Mouse (Mus musculus) stomach, embryonic 14.5 days (tissue): ENCODE results near the gene Klhl40. TPM values are rescaled to one million over a fixed set of nuclear protein-coding genes. Genes with fewer than 3 reads are reported as not detected.

Source experiments
- ATAC-seq: fragments of 200-750 bp; cut with Nextera tagmentation; 2 replicates; pipeline ENCODE4 v1.8.0; 2017; ENCODE audit warnings: low read depth, moderate TSS enrichment; ENCODE audit not compliant: insufficient number of reproducible peaks, insufficient read depth, low FRiP score
- H3K27ac ChIP-seq: fragments of 300-500 bp; sonication (generic); 2 replicates; pipeline ENCODE4 v1.5.1; 2014; ENCODE audit warnings: mild to moderate bottlenecking, low read length, moderate library complexity, mixed read lengths
- H3K27me3 ChIP-seq: fragments of 300-500 bp; sonication (generic); 2 replicates; pipeline ENCODE4 v1.6.1; 2014; ENCODE audit warnings: low read length, control low read depth, mixed read lengths; ENCODE audit not compliant: control insufficient read depth, insufficient read depth
- H3K36me3 ChIP-seq: fragments of 300-500 bp; sonication (generic); 2 replicates; pipeline ENCODE4 v1.6.1; 2014; ENCODE audit warnings: mild to moderate bottlenecking, control low read depth, low read length, moderate library complexity, mixed read lengths; ENCODE audit not compliant: control insufficient read depth, insufficient read depth
- H3K4me1 ChIP-seq: fragments of 300-500 bp; sonication (generic); 2 replicates; pipeline ENCODE4 v1.6.1; 2014; ENCODE audit warnings: low read length, control low read depth, mixed read lengths; ENCODE audit not compliant: control insufficient read depth, insufficient read depth
- H3K4me2 ChIP-seq: fragments of 300-500 bp; sonication (generic); replicated peaks from 2 replicates; pipeline ENCODE4 v1.6.1; 2014; ENCODE audit warnings: low read depth, low read length, control low read depth
- H3K4me3 ChIP-seq: fragments of 300-500 bp; sonication (generic); 2 replicates; pipeline ENCODE4 v1.5.1; 2014; ENCODE audit warnings: low read depth, low read length, control low read depth
- H3K9ac ChIP-seq: fragments of 300-500 bp; sonication (generic); replicated peaks from 2 replicates; pipeline ENCODE4 v1.6.1; 2014; ENCODE audit warnings: low read depth, mild to moderate bottlenecking, control low read depth, low read length, moderate library complexity, mixed read lengths
- H3K9me3 ChIP-seq: fragments of 300-500 bp; sonication (generic); 2 replicates; pipeline ENCODE4 v1.6.1; 2016; ENCODE audit warnings: low read depth, low read length, control low read depth; ENCODE audit not compliant: control insufficient read depth
- WGBS: fragments of 180-500 bp; shearing (Covaris S2); extraction: QIAGEN DNeasy Blood & Tissue Kit; methylation state at CpG from one replicate; pipeline ENCODE4 v1.1.7; 2014; 5-methylcytosine and 5-hydroxymethylcytosine counted together
- polyA plus RNA-seq: library from polyadenylated mRNA; unstranded; fragments of >200 nt; fragmentation: Nextera tagmentation; extraction: Ambion mirVana; gene quantifications from 2 replicates; pipeline ENCODE4 v1.2.1, GENCODE M21; 2014

The Klhl40 gene
- polyA plus RNA-seq, 1 experiment from 2014 or later = 0.17 TPM

- H3K36me3 ChIP-seq = no peaks in the 10 kb centered on the region
- H3K4me1 ChIP-seq = no peaks in the 10 kb centered on the region
- H3K27me3 ChIP-seq = no peaks in the 10 kb centered on the region
- H3K4me2 ChIP-seq = no peak overlapping the region
- H3K27ac ChIP-seq = no peak overlapping the region
- no peak overlapping the region for H3K4me3 ChIP-seq
- no peak overlapping the region for H3K9ac ChIP-seq
- WGBS = 82% methylated on average over 2 of the region's 2 CpGs
- ATAC-seq = no peak
- H3K9me3 ChIP-seq = no peaks in the 10 kb centered on the region
Measured at GRCm38 (mm10) chr9:121786359-121786758, 9.0 kb downstream of the Klhl40 start.

- Histone ChIP-seq H3K9me3 (no peaks in the 10 kb centered on the region), H3K4me3 (no peak overlapping the region), H3K4me2 (no peak overlapping the region), H3K4me1 (no peaks in the 10 kb centered on the region; the same call in 1 of the 2 replicates), H3K27ac (no peak overlapping the region), H3K27me3 (no peaks in the 10 kb centered on the region), H3K36me3 (no peaks in the 10 kb centered on the region), H3K9ac (no peak overlapping the region)
- WGBS = 9% methylated on average over 5 of the region's 5 CpGs
- ATAC-seq = 0 out of 2 replicates have a peak, but pooled peaks have one; percentile 38
Measured at GRCm38 (mm10) chr9:121791206-121791605, 13.8 kb downstream of the Klhl40 start.

- no peaks in the 10 kb centered on the region for H3K36me3 ChIP-seq
- no peaks in the 10 kb centered on the region for H3K27me3 ChIP-seq
- H3K4me2 ChIP-seq = no peak within 1 kb of the TSS
- H3K9ac ChIP-seq = no peak within 1 kb of the TSS
- no peak within 1 kb of the TSS for H3K27ac ChIP-seq
- H3K4me3 ChIP-seq = no peak within 1 kb of the TSS
- ATAC-seq = no peak
- H3K9me3 ChIP-seq = no peaks in the 10 kb centered on the region
- no peaks in the 10 kb centered on the region; the same call in 1 of the 2 replicates for H3K4me1 ChIP-seq
- 43% methylated on average over 23 of the region's 24 CpGs for WGBS
Measured at GRCm38 (mm10) chr9:121791757-121792521, 14.5 kb downstream of the Klhl40 start, which contains the start of gene Hhatl. Hhatl (minus strand) TSS chr9:121792507.

- Histone ChIP-seq H3K27ac (no peak overlapping the region), H3K4me2 (no peak overlapping the region), H3K4me1 (no peaks in the 10 kb centered on the region; the same call in 1 of the 2 replicates), H3K9ac (no peak overlapping the region), H3K27me3 (no peaks in the 10 kb centered on the region), H3K9me3 (no peaks in the 10 kb centered on the region), H3K4me3 (no peak overlapping the region), H3K36me3 (no peaks in the 10 kb centered on the region)
- WGBS = 60% methylated on average over 1 of the region's 1 CpGs
- no peak for ATAC-seq
Measured at GRCm38 (mm10) chr9:121794972-121795539, 17.6 kb downstream of the Klhl40 start.

- WGBS = 13% methylated on average over 12 of the region's 12 CpGs
- Histone ChIP-seq H3K4me2 (peak overlapping the region; percentile 8; the same call in 1 of the 2 replicates), H3K4me3 (no peak overlapping the region), H3K9ac (no peak overlapping the region), H3K27ac (no peak overlapping the region), H3K4me1 (no peaks in the 10 kb centered on the region), H3K9me3 (no peaks in the 10 kb centered on the region), H3K36me3 (no peaks in the 10 kb centered on the region), H3K27me3 (no peaks in the 10 kb centered on the region)
- peak; percentile 70 for ATAC-seq
Measured at GRCm38 (mm10) chr9:121797722-121798121, 20.3 kb downstream of the Klhl40 start.

- H3K9me3 ChIP-seq = no peaks in the 10 kb centered on the region
- no peaks in the 10 kb centered on the region for H3K36me3 ChIP-seq
- H3K4me2 ChIP-seq = no peak overlapping the region
- H3K9ac ChIP-seq = no peak overlapping the region
- no peak overlapping the region for H3K4me3 ChIP-seq
- H3K4me1 ChIP-seq = no peaks in the 10 kb centered on the region
- H3K27ac ChIP-seq = no peak overlapping the region
- no peak for ATAC-seq
- no peaks in the 10 kb centered on the region for H3K27me3 ChIP-seq
- 45% methylated on average over 6 of the region's 6 CpGs for whole genome bisulfite sequencing
Measured at GRCm38 (mm10) chr9:121798887-121799520, 21.6 kb downstream of the Klhl40 start.

GRCm38 (mm10) chr9:121802747-121803146 lies 25.3 kb downstream of the Klhl40 start:
- Histone ChIP-seq H3K4me3 (no peak overlapping the region), H3K4me1 (no peaks in the 10 kb centered on the region), H3K27ac (no peak overlapping the region), H3K36me3 (no peaks in the 10 kb centered on the region), H3K27me3 (no peaks in the 10 kb centered on the region), H3K9ac (no peak overlapping the region), H3K4me2 (no peak overlapping the region), H3K9me3 (no peaks in the 10 kb centered on the region)
- WGBS = 46% methylated on average over 7 of the region's 7 CpGs
- ATAC-seq = no peak

GRCm38 (mm10) chr9:121807546-121807945 lies 30.1 kb downstream of the Klhl40 start:
- Histone ChIP-seq H3K4me1 (0 out of 2 replicates have a peak, but pooled peaks cover 6% of the 10 kb centered on the region), H3K27me3 (no peaks in the 10 kb centered on the region), H3K9ac (no peak overlapping the region), H3K4me2 (no peak overlapping the region), H3K27ac (no peak overlapping the region), H3K4me3 (no peak overlapping the region), H3K9me3 (no peaks in the 10 kb centered on the region), H3K36me3 (no peaks in the 10 kb centered on the region)
- no peak for ATAC-seq
- 65% methylated on average over 1 of the region's 1 CpGs for WGBS
